Mouse (Mus musculus): ENCODE results near the gene Wdr24.

Gene Wdr24

GRCm38 (mm10) chr17:25877741-25878610, 54.5 kb downstream of the Wdr24 start:
- DNase-seq (ENCODE audit: low read depth), result no peak
